Mouse (Mus musculus): ENCODE results near the gene Pigw.

Gene Pigw

GRCm38 (mm10) chr11:84879772-84880464 lies at the start of gene Pigw, which contains the start of gene Myo19:
Gene Pigw (minus strand): TSS chr11:84880285.
Gene Myo19 (plus strand): TSS chr11:84880148.
- peak; percentile 77 for DNase-seq (ENCODE audit: low read depth, low spot score)

- no peak for DNase-seq (ENCODE audit: low read depth, low spot score)
Measured at GRCm38 (mm10) chr11:84920981-84921380, 40.9 kb upstream of the Pigw start.

GRCm38 (mm10) chr11:84919951-84920350 lies 39.9 kb upstream of the Pigw start:
- no peak for DNase-seq (ENCODE audit: low read depth, low spot score)

GRCm38 (mm10) chr11:84919276-84919675 lies 39.2 kb upstream of the Pigw start:
- DNase-seq (ENCODE audit: low read depth, low spot score), result peak; percentile 71

GRCm38 (mm10) chr11:84918425-84918824 lies 38.3 kb upstream of the Pigw start:
- DNase-seq (ENCODE audit: low read depth, low spot score), result peak; percentile 81

- peak; percentile 66 for DNase-seq (ENCODE audit: low read depth, low spot score)
Measured at GRCm38 (mm10) chr11:84916703-84917300, 36.7 kb upstream of the Pigw start.

- DNase-seq (ENCODE audit: low read depth, low spot score), result peak; percentile 95
Measured at GRCm38 (mm10) chr11:84916053-84916702, 36.1 kb upstream of the Pigw start, which contains the start of gene Znhit3. Gene Znhit3 (minus strand): TSS chr11:84916366.

- DNase-seq (ENCODE audit: low read depth, low spot score), result peak; percentile 40
Measured at GRCm38 (mm10) chr11:84914673-84915072, 34.6 kb upstream of the Pigw start.

- DNase-seq (ENCODE audit: low read depth, low spot score), result no peak
Measured at GRCm38 (mm10) chr11:84910411-84910810, 30.3 kb upstream of the Pigw start.

- no peak for DNase-seq (ENCODE audit: low read depth, low spot score)
Measured at GRCm38 (mm10) chr11:84908480-84908879, 28.4 kb upstream of the Pigw start.

GRCm38 (mm10) chr11:84907081-84907480 lies 27.0 kb upstream of the Pigw start:
- DNase-seq (ENCODE audit: low read depth, low spot score), result no peak

- no peak for DNase-seq (ENCODE audit: low read depth, low spot score)
Measured at GRCm38 (mm10) chr11:84904597-84905144, 24.6 kb upstream of the Pigw start.

GRCm38 (mm10) chr11:84893113-84893512 lies 13.0 kb upstream of the Pigw start:
- DNase-seq (ENCODE audit: low read depth, low spot score), result no peak

- no peak for DNase-seq (ENCODE audit: low read depth, low spot score)
Measured at GRCm38 (mm10) chr11:84891705-84892104, 11.6 kb upstream of the Pigw start.

GRCm38 (mm10) chr11:84889492-84889891 lies 9.4 kb upstream of the Pigw start:
- DNase-seq (ENCODE audit: low read depth, low spot score), result no peak

GRCm38 (mm10) chr11:84888025-84888424 lies 7.9 kb upstream of the Pigw start:
- DNase-seq (ENCODE audit: low read depth, low spot score), result no peak

GRCm38 (mm10) chr11:84886767-84887511 lies 6.9 kb upstream of the Pigw start:
- DNase-seq (ENCODE audit: low read depth, low spot score), result no peak

- no peak for DNase-seq (ENCODE audit: low read depth, low spot score)
Measured at GRCm38 (mm10) chr11:84886236-84886635, 6.2 kb upstream of the Pigw start.

GRCm38 (mm10) chr11:84885238-84885637 lies 5.2 kb upstream of the Pigw start:
- DNase-seq (ENCODE audit: low read depth, low spot score), result no peak

GRCm38 (mm10) chr11:84882346-84882745 lies 2.3 kb upstream of the Pigw start:
- DNase-seq (ENCODE audit: low read depth, low spot score), result no peak

GRCm38 (mm10) chr11:84880971-84881370 lies 886 bp upstream of the Pigw start:
- DNase-seq (ENCODE audit: low read depth, low spot score), result peak; percentile 63

Measured in 3T3-L1 (cell line).